ENCODE assay signal across 8 mouse cellular contexts in the genomic region with DNA sequence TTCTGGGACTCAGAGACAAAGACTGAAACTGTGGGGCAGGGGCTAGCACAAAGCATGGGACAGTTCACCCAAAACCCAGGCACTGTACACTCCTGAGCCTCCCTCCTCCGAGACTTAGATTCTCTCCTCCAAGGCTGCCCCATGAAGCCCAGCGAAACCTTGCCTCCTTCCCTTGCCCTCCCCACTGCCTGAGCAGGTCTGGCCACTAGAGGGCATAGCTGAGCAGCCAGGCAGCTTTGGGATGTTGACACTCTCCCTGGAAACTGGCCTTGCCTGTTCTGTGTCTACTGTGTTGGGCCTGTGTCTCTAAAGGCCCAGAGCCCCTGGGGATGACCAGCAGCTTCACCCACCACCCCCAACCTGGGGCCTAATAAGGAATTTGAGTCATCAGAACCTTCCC. TPM values are rescaled to one million over a fixed set of nuclear protein-coding genes. Genes with fewer than 3 reads are reported as not detected.
DNase-seq lines count a peak whose midpoint lies in the region.

A gene (plus strand): TSS at position 290 of the 400 bp plus-strand sequence.

- peak; percentile 53 to 68 for DNase-seq in left cerebral cortex, adult 18-20 months (ENCODE audit: low spot score in 2 of 2)
- no peak for DNase-seq in left cerebral cortex, adult 11 months (ENCODE audit: low spot score)
- peak; percentile 63 for DNase-seq in brain, adult 2 months (ENCODE audit: low read depth, low spot score)
- peak; percentile 69 for DNase-seq in forelimb bud, embryonic 11.5 days (ENCODE audit: low read depth, low spot score)
- DNase-seq in kidney, adult 8-10 months: peak; percentile 41 to 60
- peak; percentile 73 to 79 for DNase-seq in lung, adult 18-20 months
- peak; percentile 83 for DNase-seq in retina, embryonic 14.5 days (ENCODE audit: low spot score)
- peak; percentile 81 for DNase-seq in urinary bladder, postnatal 14 days (ENCODE audit: low spot score)

RNA-seq across cellular contexts. Expression of the gene that starts here (rescaled TPM):
- 1 to 10 TPM; 1.9 to 2.0 TPM for total RNA-seq in left cerebral cortex, adult 18-20 months (2021)
